Mouse (Mus musculus): ENCODE measurements around the gene Mrln.

GRCm38 (mm10) chr10:70242751-70243444 is 38.4 kb downstream of the Mrln start:
- TF ChIP-seq CTCF (IDR thresholded peaks at IDR 0.05; ENCODE audit: borderline replicate concordance, insufficient read depth, low read depth, low read length) (no peak), POLR2A (IDR thresholded peaks at IDR 0.05; ENCODE audit: borderline replicate concordance, insufficient read depth, low read length) (no peak)
